Comparison of ENCODE assay signal across 8 mouse cellular contexts in genomic region chr11:12532288-12532687, GRCm38 (mm10).
DNase-seq lines count a peak whose midpoint lies in the region; ATAC-seq lines count a peak whose summit lies in the region.

No protein-coding gene starts in this region.

- no peak for ATAC-seq in erythroblast, adult 5-6 weeks (replicated peaks; ENCODE audit: low FRiP score, poor library complexity, severe bottlenecking)

- DNase-seq in ES-CJ7 (ENCODE audit: low read depth, low spot score), result peak; percentile 97
- DNase-seq in cerebellum, adult 9-10 months, result peak; percentile 35
- DNase-seq in frontal cortex, postnatal 10 days (ENCODE audit: low spot score in 2 of 2), result peak; percentile 60 to 78
- DNase-seq in hindlimb bud, embryonic 11.5 days (ENCODE audit: extremely low spot score, low read depth, low spot score), result peak; percentile 16
- DNase-seq in left cerebral cortex, adult 11 months (ENCODE audit: low spot score), result peak; percentile 68
- DNase-seq in lung, postnatal 14 days, result peak; percentile 17
- peak; percentile 38 for DNase-seq in right cerebral cortex, postnatal 14 days

Comparison
In these comparisons a context has a peak if more than half of its experiments do, and no peak if none do; other contexts are left out.
1. DNase-seq: peak in every context shown above with its lines; median percentile 97 in ES-CJ7; 69 in frontal cortex, postnatal 10 days; 68 in left cerebral cortex, adult 11 months; 38 in right cerebral cortex, postnatal 14 days; 35 in cerebellum, adult 9-10 months; 17 in lung, postnatal 14 days; 16 in hindlimb bud, embryonic 11.5 days.